Mouse (Mus musculus) lung, embryonic 15.5 days (tissue): Measurements from ENCODE around the gene Anp32e. TPM values are rescaled to one million over a fixed set of nuclear protein-coding genes. Genes with fewer than 3 reads are reported as not detected.
A peak's percentile ranks its signal among the peaks of the same experiment; 100 is the strongest.

Source experiments
- ATAC-seq: fragments of 200-750 bp; cut with Nextera tagmentation; 2 replicates; pipeline ENCODE4 v1.8.0; 2017; ENCODE audit warnings: moderate number of reproducible peaks, borderline replicate concordance; ENCODE audit not compliant: low FRiP score, low TSS enrichment; ENCODE audit errors: extremely low read depth
- H3K27ac ChIP-seq: fragments of 300-500 bp; sonication (generic); 2 replicates; pipeline ENCODE4 v1.5.1; 2015; ENCODE audit warnings: moderate library complexity, mild to moderate bottlenecking, inconsistent platforms
- H3K27me3 ChIP-seq: fragments of 300-500 bp; sonication (generic); 2 replicates; pipeline ENCODE4 v1.6.1; 2015; ENCODE audit warnings: inconsistent platforms
- H3K36me3 ChIP-seq: fragments of 300-500 bp; sonication (generic); 2 replicates; pipeline ENCODE4 v1.6.1; 2015; ENCODE audit warnings: inconsistent platforms
- H3K4me1 ChIP-seq: fragments of 300-500 bp; sonication (generic); 2 replicates; pipeline ENCODE4 v1.6.1; 2015; ENCODE audit warnings: inconsistent platforms
- H3K4me2 ChIP-seq: fragments of 300-500 bp; sonication (generic); 2 replicates; pipeline ENCODE4 v1.6.1; 2015; ENCODE audit warnings: inconsistent platforms, mild to moderate bottlenecking, moderate library complexity
- H3K4me3 ChIP-seq: fragments of 300-500 bp; sonication (generic); 2 replicates; pipeline ENCODE4 v1.5.1; 2015; ENCODE audit warnings: mild to moderate bottlenecking, inconsistent platforms
- H3K9ac ChIP-seq: fragments of 300-500 bp; sonication (generic); 2 replicates; pipeline ENCODE4 v1.6.1; 2015; ENCODE audit warnings: inconsistent platforms
- H3K9me3 ChIP-seq: fragments of 300-500 bp; sonication (generic); 2 replicates; pipeline ENCODE4 v1.6.1; 2016; ENCODE audit warnings: inconsistent platforms
- WGBS: fragments of 180-500 bp; shearing (Covaris S2); methylation state at CpG from one replicate; pipeline ENCODE4 v1.1.7; 2015; 5-methylcytosine and 5-hydroxymethylcytosine counted together
- polyA plus RNA-seq: library from polyadenylated mRNA; unstranded; fragments of >200 nt; fragmentation: Nextera tagmentation; extraction: Ambion mirVana; gene quantifications from 2 replicates; pipeline ENCODE4 v1.2.1, GENCODE M21; 2015

Gene Anp32e
- polyA plus RNA-seq, 1 experiment from 2014 or later: 233 TPM

GRCm38 (mm10) chr3:95931471-95931870, 2.4 kb downstream of the Anp32e start:
- H3K4me1 ChIP-seq: peaks cover 17% of the 10 kb centered on the region
- H3K9me3 ChIP-seq: no peaks in the 10 kb centered on the region
- H3K27me3 ChIP-seq: no peaks in the 10 kb centered on the region
- H3K36me3 ChIP-seq: peaks cover 26% of the 10 kb centered on the region
- 89% methylated on average over 1 of the region's 1 CpGs for WGBS
- no peak overlapping the region for H3K9ac ChIP-seq
- ATAC-seq: no peak
- no peak overlapping the region for H3K27ac ChIP-seq
- H3K4me3 ChIP-seq: peak overlapping the region; percentile 74; the same call in 1 of the 2 replicates
- no peak overlapping the region for H3K4me2 ChIP-seq

- 52% methylated on average over 1 of the region's 1 CpGs for WGBS
- no peak overlapping the region; the same call in 1 of the 2 replicates for H3K4me2 ChIP-seq
These were observed 3.1 kb downstream of the Anp32e start for GRCm38 (mm10) chr3:95932157-95932556.

GRCm38 (mm10) chr3:95932566-95932965, 3.5 kb downstream of the Anp32e start:
- Histone ChIP-seq H3K9ac (no peak overlapping the region), H3K4me3 (no peak overlapping the region), H3K27me3 (no peaks in the 10 kb centered on the region), H3K4me2 (no peak overlapping the region; the same call in 1 of the 2 replicates), H3K9me3 (no peaks in the 10 kb centered on the region), H3K36me3 (peaks cover 37% of the 10 kb centered on the region), H3K27ac (no peak overlapping the region), H3K4me1 (peaks cover 17% of the 10 kb centered on the region)
- WGBS: 88% methylated on average over 7 of the region's 7 CpGs
- ATAC-seq: no peak

More at GRCm38 (mm10) chr3:95932157-95932556, 3.1 kb downstream of the Anp32e start:
- H3K9ac ChIP-seq: no peak overlapping the region
- no peak overlapping the region for H3K4me3 ChIP-seq
- no peak for ATAC-seq
- no peaks in the 10 kb centered on the region for H3K27me3 ChIP-seq
- H3K27ac ChIP-seq: no peak overlapping the region
- peaks cover 17% of the 10 kb centered on the region for H3K4me1 ChIP-seq
- H3K9me3 ChIP-seq: no peaks in the 10 kb centered on the region
- H3K36me3 ChIP-seq: peaks cover 33% of the 10 kb centered on the region

- no peaks in the 10 kb centered on the region for H3K9me3 ChIP-seq
- ATAC-seq: no peak
- WGBS: 81% methylated on average over 7 of the region's 7 CpGs
- H3K4me3 ChIP-seq: no peak overlapping the region
- H3K9ac ChIP-seq: no peak overlapping the region
- H3K27me3 ChIP-seq: no peaks in the 10 kb centered on the region
- H3K36me3 ChIP-seq: peaks cover 44% of the 10 kb centered on the region
- H3K27ac ChIP-seq: no peak overlapping the region
- H3K4me2 ChIP-seq: no peak overlapping the region
- H3K4me1 ChIP-seq: peaks cover 17% of the 10 kb centered on the region
These were observed 4.2 kb downstream of the Anp32e start for GRCm38 (mm10) chr3:95933111-95933750.

- Histone ChIP-seq H3K36me3 (peaks cover 56% of the 10 kb centered on the region), H3K27me3 (no peaks in the 10 kb centered on the region)
These were observed 5.4 kb downstream of the Anp32e start for GRCm38 (mm10) chr3:95934448-95934847.

GRCm38 (mm10) chr3:95938217-95938616, 9.2 kb downstream of the Anp32e start:
- 98% methylated on average over 8 of the region's 8 CpGs for WGBS
- peaks cover 88% of the 10 kb centered on the region for H3K36me3 ChIP-seq

More at GRCm38 (mm10) chr3:95934448-95934847, 5.4 kb downstream of the Anp32e start:
- no peak overlapping the region for H3K4me3 ChIP-seq
- H3K9me3 ChIP-seq: no peaks in the 10 kb centered on the region
- no peak overlapping the region for H3K9ac ChIP-seq
- WGBS: 88% methylated on average over 1 of the region's 1 CpGs
- H3K4me1 ChIP-seq: peaks cover 17% of the 10 kb centered on the region
- H3K4me2 ChIP-seq: no peak overlapping the region
- ATAC-seq: no peak
- no peak overlapping the region for H3K27ac ChIP-seq

GRCm38 (mm10) chr3:95938835-95939234, 9.8 kb downstream of the Anp32e start:
- H3K4me3 ChIP-seq: no peak overlapping the region

More at GRCm38 (mm10) chr3:95938217-95938616, 9.2 kb downstream of the Anp32e start:
- H3K4me1 ChIP-seq: no peaks in the 10 kb centered on the region
- H3K4me2 ChIP-seq: no peak overlapping the region
- no peak overlapping the region for H3K27ac ChIP-seq
- H3K9ac ChIP-seq: no peak overlapping the region
- ATAC-seq: no peak
- no peaks in the 10 kb centered on the region for H3K27me3 ChIP-seq
- H3K9me3 ChIP-seq: no peaks in the 10 kb centered on the region
- no peak overlapping the region for H3K4me3 ChIP-seq

GRCm38 (mm10) chr3:95942749-95943148, 13.7 kb downstream of the Anp32e start:
- H3K9me3 ChIP-seq: no peaks in the 10 kb centered on the region
- no peak overlapping the region for H3K4me2 ChIP-seq
- H3K9ac ChIP-seq: no peak overlapping the region
- H3K27me3 ChIP-seq: no peaks in the 10 kb centered on the region
- H3K4me1 ChIP-seq: no peaks in the 10 kb centered on the region
- H3K36me3 ChIP-seq: peaks cover 85% of the 10 kb centered on the region
- no peak overlapping the region for H3K4me3 ChIP-seq
- 83% methylated on average over 6 of the region's 6 CpGs for WGBS
- no peak overlapping the region for H3K27ac ChIP-seq
- no peak for ATAC-seq

More at GRCm38 (mm10) chr3:95938835-95939234, 9.8 kb downstream of the Anp32e start:
- Histone ChIP-seq H3K9ac (no peak overlapping the region), H3K36me3 (peaks cover 87% of the 10 kb centered on the region), H3K9me3 (no peaks in the 10 kb centered on the region), H3K4me2 (no peak overlapping the region), H3K27me3 (no peaks in the 10 kb centered on the region), H3K27ac (no peak overlapping the region), H3K4me1 (no peaks in the 10 kb centered on the region)
- WGBS: 91% methylated on average over 15 of the region's 15 CpGs
- no peak for ATAC-seq

GRCm38 (mm10) chr3:95943226-95943625, 14.2 kb downstream of the Anp32e start:
- Histone ChIP-seq H3K9me3 (no peaks in the 10 kb centered on the region), H3K4me1 (no peaks in the 10 kb centered on the region), H3K27me3 (no peaks in the 10 kb centered on the region), H3K27ac (no peak overlapping the region), H3K9ac (no peak overlapping the region), H3K4me3 (no peak overlapping the region), H3K4me2 (no peak overlapping the region), H3K36me3 (peaks cover 80% of the 10 kb centered on the region)
- ATAC-seq: no peak
- 91% methylated on average over 7 of the region's 7 CpGs for WGBS

GRCm38 (mm10) chr3:95944742-95945141, 15.7 kb downstream of the Anp32e start:
- Histone ChIP-seq H3K9ac (no peak overlapping the region), H3K27me3 (no peaks in the 10 kb centered on the region), H3K36me3 (peaks cover 66% of the 10 kb centered on the region), H3K9me3 (no peaks in the 10 kb centered on the region), H3K4me2 (no peak overlapping the region), H3K4me1 (no peaks in the 10 kb centered on the region), H3K4me3 (no peak overlapping the region), H3K27ac (no peak overlapping the region)
- no peak for ATAC-seq
- WGBS: 67% methylated on average over 8 of the region's 8 CpGs

- Histone ChIP-seq H3K36me3 (peaks cover 57% of the 10 kb centered on the region), H3K9ac (no peak overlapping the region), H3K27ac (no peak overlapping the region), H3K9me3 (no peaks in the 10 kb centered on the region), H3K4me2 (no peak overlapping the region), H3K4me1 (no peaks in the 10 kb centered on the region), H3K4me3 (no peak overlapping the region), H3K27me3 (no peaks in the 10 kb centered on the region)
- 63% methylated on average over 14 of the region's 14 CpGs for WGBS
- no peak for ATAC-seq
These were observed 16.7 kb downstream of the Anp32e start for GRCm38 (mm10) chr3:95945731-95946240.

- H3K36me3 ChIP-seq: peaks cover 35% of the 10 kb centered on the region
- 84% methylated on average over 5 of the region's 5 CpGs for WGBS
- no peak for ATAC-seq
These were observed 19.3 kb downstream of the Anp32e start for GRCm38 (mm10) chr3:95948325-95948724.

More at GRCm38 (mm10) chr3:95948325-95948724, 19.3 kb downstream of the Anp32e start:
- H3K27me3 ChIP-seq: no peaks in the 10 kb centered on the region
- H3K27ac ChIP-seq: no peak overlapping the region
- H3K9me3 ChIP-seq: no peaks in the 10 kb centered on the region
- no peak overlapping the region for H3K4me2 ChIP-seq
- no peak overlapping the region for H3K9ac ChIP-seq
- 0 out of 2 replicates have a peak, but pooled peaks cover 6% of the 10 kb centered on the region for H3K4me1 ChIP-seq
- H3K4me3 ChIP-seq: no peak overlapping the region
